Mouse (Mus musculus): ENCODE measurements around the gene Grin2b. TPM values are rescaled to one million over a fixed set of nuclear protein-coding genes. Genes with fewer than 3 reads are reported as not detected.

Gene Grin2b
- polyA plus RNA-seq, 1 experiment from 2014 or later = 0.72 TPM

GRCm38 (mm10) chr6:136162090-136162489, 11.2 kb downstream of the Grin2b start:
- no peak overlapping the region for H3K27ac ChIP-seq
- WGBS = 57% methylated on average over 11 of the region's 11 CpGs

GRCm38 (mm10) chr6:136153444-136153843, 19.9 kb downstream of the Grin2b start:
- H3K9ac ChIP-seq (ENCODE audit: low read depth, low read length) = no peak overlapping the region
- H3K36me3 ChIP-seq (ENCODE audit: insufficient read depth, low read length) = no peaks in the 10 kb centered on the region
- H3K4me1 ChIP-seq (replicated peaks; ENCODE audit: insufficient read depth, low read length) = no peaks in the 10 kb centered on the region
- H3K27me3 ChIP-seq (ENCODE audit: insufficient read depth, low read length) = no peaks in the 10 kb centered on the region
- H3K27ac ChIP-seq = no peak overlapping the region
- H3K4me3 ChIP-seq (replicated peaks; ENCODE audit: low read depth, low read length) = no peak overlapping the region
- ATAC-seq (replicated peaks; ENCODE audit: low FRiP score, low read depth) (no peak), DNase-seq (ENCODE audit: low spot score) (no peak)
- no peak for TF ChIP-seq CTCF (IDR thresholded peaks at IDR 0.05; ENCODE audit: low read depth)
- H3K9me3 ChIP-seq (replicated peaks; ENCODE audit: low read length) = no peaks in the 10 kb centered on the region
- H3K4me2 ChIP-seq (ENCODE audit: low read length) = no peak overlapping the region
- 34% methylated on average over 9 of the region's 9 CpGs for WGBS

More at GRCm38 (mm10) chr6:136162090-136162489, 11.2 kb downstream of the Grin2b start:
- DNase-seq (ENCODE audit: low spot score) (no peak), ATAC-seq (replicated peaks; ENCODE audit: low FRiP score, low read depth) (no peak)
- no peak for TF ChIP-seq CTCF (IDR thresholded peaks at IDR 0.05; ENCODE audit: low read depth)
- H3K36me3 ChIP-seq (ENCODE audit: insufficient read depth, low read length) = no peaks in the 10 kb centered on the region
- H3K9ac ChIP-seq (ENCODE audit: low read depth, low read length) = no peak overlapping the region
- H3K4me3 ChIP-seq (replicated peaks; ENCODE audit: low read depth, low read length) = no peak overlapping the region
- no peak overlapping the region for H3K4me2 ChIP-seq (ENCODE audit: low read length)
- no peaks in the 10 kb centered on the region for H3K9me3 ChIP-seq (replicated peaks; ENCODE audit: low read length)
- H3K4me1 ChIP-seq (replicated peaks; ENCODE audit: insufficient read depth, low read length) = no peaks in the 10 kb centered on the region
- H3K27me3 ChIP-seq (ENCODE audit: insufficient read depth, low read length) = no peaks in the 10 kb centered on the region

DNA sequence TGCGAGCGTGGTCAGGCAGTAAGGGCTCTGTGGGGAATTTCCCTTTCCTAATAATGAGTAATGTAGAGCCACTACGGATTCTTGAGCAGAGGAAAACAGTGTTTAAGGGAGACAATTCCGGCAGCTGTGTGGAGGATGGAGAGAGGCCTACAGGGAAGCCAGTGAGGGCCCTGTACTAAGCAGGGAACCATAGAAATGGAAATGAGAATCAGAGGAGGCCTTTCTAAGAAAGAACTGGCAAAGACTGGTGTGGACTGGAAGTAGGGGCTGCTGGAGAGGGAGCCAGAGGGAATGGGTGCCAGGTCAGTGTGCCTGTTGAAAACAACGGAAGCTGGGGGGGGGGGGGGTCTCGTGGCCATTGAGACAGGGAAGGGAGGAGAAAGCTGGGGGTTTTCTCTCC, 23.2 kb downstream of the Grin2b start:
- no peak overlapping the region for H3K27ac ChIP-seq
- TF ChIP-seq CTCF (IDR thresholded peaks at IDR 0.05; ENCODE audit: low read depth) = no peak
- no peak for DNase-seq (ENCODE audit: low spot score)
- no peaks in the 10 kb centered on the region for H3K36me3 ChIP-seq (ENCODE audit: insufficient read depth, low read length)
- no peak overlapping the region for H3K4me3 ChIP-seq (replicated peaks; ENCODE audit: low read depth, low read length)
- 55% methylated on average over 5 of the region's 6 CpGs for WGBS
- no peak for ATAC-seq (replicated peaks; ENCODE audit: low FRiP score, low read depth)
- H3K4me2 ChIP-seq (ENCODE audit: low read length) = no peak overlapping the region
- H3K9ac ChIP-seq (ENCODE audit: low read depth, low read length) = no peak overlapping the region
- no peaks in the 10 kb centered on the region for H3K4me1 ChIP-seq (replicated peaks; ENCODE audit: insufficient read depth, low read length)
- no peaks in the 10 kb centered on the region for H3K9me3 ChIP-seq (replicated peaks; ENCODE audit: low read length)
- H3K27me3 ChIP-seq (ENCODE audit: insufficient read depth, low read length) = no peaks in the 10 kb centered on the region

DNA sequence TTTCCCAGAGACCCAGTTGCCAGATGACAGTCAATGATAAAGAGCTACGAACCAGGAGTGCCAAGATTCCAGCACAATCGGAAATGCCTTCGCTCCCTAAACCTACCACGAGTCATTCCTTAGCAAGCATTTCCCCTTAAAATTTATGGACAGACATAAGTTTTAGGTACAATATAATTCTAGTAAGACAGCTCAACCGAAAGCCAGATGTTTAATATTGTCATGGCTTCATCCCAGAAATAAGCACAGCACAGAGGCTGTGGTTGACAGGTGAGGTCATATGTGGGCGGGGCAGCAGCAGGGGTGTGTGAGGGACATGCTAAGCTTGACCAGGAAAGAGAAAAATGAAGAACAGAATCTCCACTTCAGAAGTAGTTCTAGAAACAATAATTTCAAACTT, 33.3 kb downstream of the Grin2b start:
- Histone ChIP-seq H3K4me1 (replicated peaks; ENCODE audit: insufficient read depth, low read length) (no peaks in the 10 kb centered on the region), H3K27ac (no peak overlapping the region), H3K9ac (ENCODE audit: low read depth, low read length) (no peak overlapping the region), H3K27me3 (ENCODE audit: insufficient read depth, low read length) (no peaks in the 10 kb centered on the region), H3K9me3 (replicated peaks; ENCODE audit: low read length) (no peaks in the 10 kb centered on the region), H3K4me2 (ENCODE audit: low read length) (no peak overlapping the region), H3K4me3 (replicated peaks; ENCODE audit: low read depth, low read length) (no peak overlapping the region), H3K36me3 (ENCODE audit: insufficient read depth, low read length) (no peaks in the 10 kb centered on the region)
- no peak for TF ChIP-seq CTCF (IDR thresholded peaks at IDR 0.05; ENCODE audit: low read depth)
- WGBS = 57% methylated on average over 6 of the region's 6 CpGs
- DNase-seq (ENCODE audit: low spot score) (peak; percentile 68), ATAC-seq (replicated peaks; ENCODE audit: low FRiP score, low read depth) (no peak)

GRCm38 (mm10) chr6:136130456-136130855, 42.9 kb downstream of the Grin2b start:
- no peak overlapping the region for H3K4me3 ChIP-seq (replicated peaks; ENCODE audit: low read depth, low read length)
- ATAC-seq (replicated peaks; ENCODE audit: low FRiP score, low read depth) = peak; percentile 87
- H3K4me2 ChIP-seq (ENCODE audit: low read length) = no peak overlapping the region
- no peak overlapping the region for H3K9ac ChIP-seq (ENCODE audit: low read depth, low read length)
- H3K36me3 ChIP-seq (ENCODE audit: insufficient read depth, low read length) = no peaks in the 10 kb centered on the region
- H3K9me3 ChIP-seq (replicated peaks; ENCODE audit: low read length) = no peaks in the 10 kb centered on the region
- 15% methylated on average over 10 of the region's 10 CpGs for WGBS
- no peaks in the 10 kb centered on the region for H3K27me3 ChIP-seq (ENCODE audit: insufficient read depth, low read length)
- DNase-seq (ENCODE audit: low spot score) = peak; percentile 70
- no peak overlapping the region for H3K27ac ChIP-seq
- TF ChIP-seq CTCF (IDR thresholded peaks at IDR 0.05; ENCODE audit: low read depth) = peak; percentile 71
- H3K4me1 ChIP-seq (replicated peaks; ENCODE audit: insufficient read depth, low read length) = no peaks in the 10 kb centered on the region

DNA sequence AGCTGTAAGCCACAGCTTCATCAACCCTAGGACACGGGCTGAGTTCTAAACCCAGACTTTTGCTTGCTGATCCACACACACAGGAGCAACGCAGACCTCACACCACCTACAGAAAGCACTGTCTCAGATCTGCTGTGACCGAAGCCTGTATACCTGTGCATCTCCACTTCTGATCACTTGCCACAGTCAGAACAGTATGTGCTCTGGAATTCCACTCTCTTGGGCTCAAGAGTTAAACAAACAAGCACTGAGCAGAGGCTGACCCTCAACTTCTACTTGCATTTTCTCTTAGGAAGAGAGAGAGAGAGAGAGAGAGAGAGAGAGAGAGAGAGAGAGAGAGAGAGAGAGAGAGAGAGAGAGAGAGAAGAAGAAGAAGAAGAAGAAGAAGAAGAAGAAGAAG, 50.7 kb downstream of the Grin2b start:
- Histone ChIP-seq H3K4me1 (replicated peaks; ENCODE audit: insufficient read depth, low read length) (no peaks in the 10 kb centered on the region), H3K27ac (no peak overlapping the region), H3K4me2 (ENCODE audit: low read length) (no peak overlapping the region), H3K9me3 (replicated peaks; ENCODE audit: low read length) (no peaks in the 10 kb centered on the region), H3K36me3 (ENCODE audit: insufficient read depth, low read length) (no peaks in the 10 kb centered on the region), H3K27me3 (ENCODE audit: insufficient read depth, low read length) (no peaks in the 10 kb centered on the region), H3K9ac (ENCODE audit: low read depth, low read length) (no peak overlapping the region), H3K4me3 (replicated peaks; ENCODE audit: low read depth, low read length) (no peak overlapping the region)
- WGBS = 91% methylated on average over 3 of the region's 3 CpGs
- TF ChIP-seq CTCF (IDR thresholded peaks at IDR 0.05; ENCODE audit: low read depth) = no peak
- DNase-seq (ENCODE audit: low spot score) = no peak
- ATAC-seq (replicated peaks; ENCODE audit: low FRiP score, low read depth) = no peak

- Histone ChIP-seq H3K36me3 (ENCODE audit: insufficient read depth, low read length) (no peaks in the 10 kb centered on the region), H3K4me1 (replicated peaks; ENCODE audit: insufficient read depth, low read length) (no peaks in the 10 kb centered on the region), H3K27ac (no peak overlapping the region), H3K4me3 (replicated peaks; ENCODE audit: low read depth, low read length) (no peak overlapping the region), H3K4me2 (ENCODE audit: low read length) (no peak overlapping the region), H3K27me3 (ENCODE audit: insufficient read depth, low read length) (no peaks in the 10 kb centered on the region), H3K9ac (ENCODE audit: low read depth, low read length) (no peak overlapping the region), H3K9me3 (replicated peaks; ENCODE audit: low read length) (no peaks in the 10 kb centered on the region)
- ATAC-seq (replicated peaks; ENCODE audit: low FRiP score, low read depth) (no peak), DNase-seq (ENCODE audit: low spot score) (no peak)
- TF ChIP-seq CTCF (IDR thresholded peaks at IDR 0.05; ENCODE audit: low read depth) = peak; percentile 27; the same call in 1 of the 2 replicates
- WGBS = 94% methylated on average over 3 of the region's 3 CpGs
Measured at GRCm38 (mm10) chr6:136117390-136117789, 55.9 kb downstream of the Grin2b start.

Measured in kidney, postnatal 0 days (tissue).